Mouse (Mus musculus): Measurements from ENCODE around the gene Cdc42ep5.
"Not testable (repeated sequence)": the region's sequence is repeated elsewhere in the genome, so short reads cannot be mapped to it uniquely, and the experiment has no call there.

The Cdc42ep5 gene

DNA sequence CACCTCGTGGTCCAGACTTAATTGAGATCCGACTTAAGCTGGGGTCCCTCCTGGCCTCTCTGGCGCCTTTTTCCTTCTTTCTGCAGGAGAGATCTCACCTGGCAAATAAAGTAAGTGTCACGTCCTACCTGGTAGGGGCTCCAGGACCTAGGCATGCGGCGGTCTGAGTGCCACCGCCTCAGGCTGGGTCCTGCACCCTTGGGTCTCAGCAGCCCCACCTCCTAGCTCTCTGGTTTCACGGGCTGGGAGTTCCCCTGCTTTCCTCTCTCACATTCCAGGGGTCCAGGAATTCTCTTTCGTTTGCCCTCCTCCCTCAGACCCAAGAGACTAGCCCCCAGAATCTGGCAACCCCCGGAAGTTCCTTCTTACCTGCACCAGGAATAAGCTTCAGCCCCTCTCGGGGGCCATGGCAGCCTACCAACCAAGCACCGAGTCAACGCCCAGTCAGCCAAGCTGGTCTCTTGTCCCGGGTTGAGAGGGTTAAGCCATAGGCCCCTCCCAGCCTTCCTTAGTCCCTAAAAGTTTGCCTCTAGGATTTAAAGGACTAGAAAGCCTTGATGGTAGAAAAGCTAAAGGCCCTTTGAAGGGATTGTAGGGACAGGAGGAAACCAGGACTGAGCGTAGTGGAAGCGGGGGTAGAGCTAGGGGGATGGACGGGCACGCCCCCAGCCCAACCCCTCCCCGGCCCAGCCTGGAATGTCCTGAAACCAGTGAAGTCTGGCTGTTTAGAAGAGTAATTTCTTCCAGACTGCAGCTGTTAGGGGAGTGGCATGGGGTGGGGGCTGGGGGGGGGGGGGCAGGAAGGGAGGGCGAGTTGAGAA, at the start of gene Cdc42ep5:
TSS of gene Cdc42ep5 (minus strand) at position 771 of the 821 bp plus-strand sequence.
- no peak for DNase-seq

DNA sequence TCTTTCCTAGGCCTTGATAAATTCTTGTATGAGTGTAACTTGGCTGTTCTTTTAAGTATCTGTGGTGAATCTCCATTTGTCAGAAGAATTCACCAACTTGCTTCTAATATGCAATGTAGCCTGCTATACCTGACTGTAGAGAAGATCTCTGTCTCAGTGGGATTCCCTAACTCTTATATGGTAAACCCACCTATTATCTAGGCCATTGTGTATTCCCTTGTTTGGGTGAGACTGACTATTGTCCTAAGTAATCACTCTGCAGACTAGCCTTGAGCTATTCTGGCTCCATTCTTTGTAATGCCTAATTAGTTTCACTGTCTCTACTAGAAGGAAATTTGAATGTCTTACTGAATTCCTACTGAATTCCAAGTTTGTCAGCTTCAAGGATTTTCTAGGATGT, 48.8 kb upstream of the Cdc42ep5 start:
- not testable (repeated sequence) for DNase-seq

GRCm38 (mm10) chr7:4208626-4209025, 44.0 kb upstream of the Cdc42ep5 start:
- no peak for DNase-seq

DNA sequence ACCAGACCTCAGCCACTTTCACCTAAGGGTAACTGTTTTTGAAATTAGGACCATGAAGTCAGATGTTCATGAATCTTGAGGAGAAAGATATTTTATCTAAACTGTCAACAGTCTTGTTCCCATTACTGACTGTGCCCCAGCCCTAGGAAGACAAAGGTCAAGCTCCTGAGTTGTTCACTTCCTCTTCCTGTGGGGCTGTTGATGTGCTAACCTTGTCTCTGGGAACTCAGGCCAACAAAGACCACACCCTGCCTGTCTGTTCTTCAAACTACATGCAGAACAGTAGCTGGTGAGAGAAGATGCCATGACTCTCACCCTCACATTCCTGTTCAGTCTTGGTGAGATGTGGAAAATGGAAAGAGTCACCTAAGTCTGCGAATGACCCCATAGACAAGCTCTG, 42.5 kb upstream of the Cdc42ep5 start:
- DNase-seq, result no peak

DNA sequence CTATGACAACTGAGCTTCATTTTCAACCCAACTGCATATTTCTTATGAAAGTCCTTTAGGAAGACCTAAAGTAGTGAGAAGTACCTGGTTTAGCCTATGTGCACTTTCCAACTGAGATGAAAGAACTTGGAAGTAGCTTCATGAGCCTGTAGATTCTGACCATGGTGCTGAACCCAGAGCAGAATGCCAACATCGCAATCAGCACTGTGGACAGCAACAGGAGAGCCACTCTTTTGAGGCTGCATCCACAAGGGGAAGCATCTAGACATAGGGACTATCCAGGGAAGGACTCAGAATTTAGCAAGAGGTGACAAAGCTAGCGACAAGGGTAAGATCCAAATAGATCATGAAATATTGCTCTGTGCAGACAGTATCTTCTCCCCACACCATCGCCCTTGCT, 13.8 kb upstream of the Cdc42ep5 start:
- no peak for DNase-seq

DNA sequence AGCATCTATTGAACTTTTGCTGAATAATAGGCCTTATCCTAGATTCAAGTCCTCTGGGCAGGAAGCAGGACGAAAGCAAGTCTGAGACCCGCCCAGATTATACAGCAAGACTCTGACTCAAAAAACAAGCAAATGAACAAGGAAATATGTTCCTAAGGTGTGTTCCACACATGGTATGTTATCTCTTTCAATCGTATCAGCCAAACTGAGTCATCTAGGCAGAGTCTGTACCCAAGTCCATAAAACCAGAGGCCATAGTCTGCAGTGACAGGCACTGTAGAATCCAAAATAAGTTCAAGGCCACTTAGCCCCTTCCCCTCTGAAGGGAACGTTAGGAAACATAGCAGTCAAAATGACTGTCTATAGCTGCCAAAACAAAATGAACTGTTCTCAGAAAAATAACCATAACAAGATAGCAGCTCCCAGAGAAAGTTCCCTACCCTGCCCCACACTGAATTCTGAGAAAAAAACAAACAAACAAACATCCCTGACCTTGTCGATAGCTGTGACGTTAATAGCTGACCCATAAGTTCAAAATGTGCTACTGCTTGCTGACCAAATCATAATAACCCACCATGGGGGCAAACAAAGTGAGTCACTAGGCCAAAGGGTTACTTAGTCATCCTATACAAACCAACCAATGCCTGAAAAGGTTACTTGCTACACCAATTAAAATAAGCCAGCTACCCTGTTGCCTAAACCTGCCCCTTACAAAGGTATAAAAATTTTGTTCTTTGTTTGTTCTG, 5.7 kb upstream of the Cdc42ep5 start:
- no peak for DNase-seq

- DNase-seq, result no peak
These were observed 2.4 kb upstream of the Cdc42ep5 start for GRCm38 (mm10) chr7:4167098-4167497.

DNA sequence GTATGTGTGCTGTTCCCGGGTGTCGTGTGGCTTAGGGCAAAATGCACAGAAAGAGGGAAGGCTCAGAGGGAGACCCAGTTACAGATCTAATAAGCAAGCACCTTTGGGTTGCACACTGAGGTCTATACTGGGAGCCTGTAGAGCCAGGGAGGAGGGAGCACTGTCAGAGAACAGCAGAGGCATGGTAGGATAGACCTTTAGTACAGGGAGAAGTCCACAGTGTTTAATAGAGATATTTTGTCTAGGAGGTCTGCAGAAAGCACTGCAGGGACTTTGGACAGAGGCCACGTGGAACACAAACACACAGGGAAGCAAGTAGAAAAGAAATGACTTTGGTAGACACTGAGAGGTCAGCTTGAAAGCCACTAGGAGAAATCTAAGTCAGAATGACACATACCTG, 626 bp upstream of the Cdc42ep5 start:
- DNase-seq, result no peak

- no peak for DNase-seq
These were observed 1.0 kb downstream of the Cdc42ep5 start for GRCm38 (mm10) chr7:4163571-4164072.

GRCm38 (mm10) chr7:4161596-4161995, 3.1 kb downstream of the Cdc42ep5 start:
- DNase-seq, result not testable (repeated sequence)

DNA sequence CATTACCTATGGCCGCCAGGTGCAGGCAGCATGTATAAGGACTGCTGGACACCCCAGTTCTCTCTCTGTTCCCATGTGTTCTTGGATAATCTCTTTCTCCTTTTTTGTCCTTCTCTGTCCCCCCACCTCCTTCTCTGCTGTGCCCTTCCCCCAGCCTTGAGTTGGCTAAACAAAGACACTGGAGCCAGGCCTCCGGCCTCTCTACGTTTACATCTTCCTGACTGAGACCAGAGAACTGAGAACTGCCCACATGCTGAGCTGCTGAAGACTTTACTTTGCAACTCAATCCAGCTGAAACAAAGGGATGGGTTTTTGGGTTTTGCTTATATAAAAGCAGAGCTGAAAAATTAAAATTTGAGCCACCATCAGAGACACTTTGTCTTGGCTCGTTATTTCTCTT, 9.7 kb downstream of the Cdc42ep5 start:
- DNase-seq, result no peak

DNA sequence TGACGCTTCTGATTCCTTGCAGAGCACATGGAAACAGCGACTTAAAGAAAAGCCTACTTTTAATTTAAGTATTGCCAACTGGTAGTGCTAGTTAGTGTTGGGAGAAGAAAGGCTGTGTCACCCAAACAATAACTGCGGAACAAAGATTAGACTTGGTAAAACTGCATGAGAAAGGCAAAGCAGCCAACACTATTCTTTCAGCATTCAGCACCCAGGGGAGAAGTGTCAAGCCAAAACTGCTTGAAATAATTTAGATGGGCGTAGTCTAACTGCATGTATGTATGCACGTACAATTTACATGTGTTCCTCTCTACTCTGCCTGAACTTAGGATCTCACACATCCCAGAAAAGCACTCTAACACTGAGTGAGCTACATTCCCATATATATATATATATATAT, 10.3 kb downstream of the Cdc42ep5 start:
- no peak for DNase-seq

- DNase-seq, result no peak
These were observed 13.4 kb downstream of the Cdc42ep5 start for GRCm38 (mm10) chr7:4151241-4151640.

GRCm38 (mm10) chr7:4150811-4151221, 13.8 kb downstream of the Cdc42ep5 start:
- no peak for DNase-seq

- DNase-seq, result no peak
These were observed 14.6 kb downstream of the Cdc42ep5 start, which contains the start of gene Leng9 for GRCm38 (mm10) chr7:4150059-4150541. Leng9 (minus strand) TSS chr7:4150374.

DNA sequence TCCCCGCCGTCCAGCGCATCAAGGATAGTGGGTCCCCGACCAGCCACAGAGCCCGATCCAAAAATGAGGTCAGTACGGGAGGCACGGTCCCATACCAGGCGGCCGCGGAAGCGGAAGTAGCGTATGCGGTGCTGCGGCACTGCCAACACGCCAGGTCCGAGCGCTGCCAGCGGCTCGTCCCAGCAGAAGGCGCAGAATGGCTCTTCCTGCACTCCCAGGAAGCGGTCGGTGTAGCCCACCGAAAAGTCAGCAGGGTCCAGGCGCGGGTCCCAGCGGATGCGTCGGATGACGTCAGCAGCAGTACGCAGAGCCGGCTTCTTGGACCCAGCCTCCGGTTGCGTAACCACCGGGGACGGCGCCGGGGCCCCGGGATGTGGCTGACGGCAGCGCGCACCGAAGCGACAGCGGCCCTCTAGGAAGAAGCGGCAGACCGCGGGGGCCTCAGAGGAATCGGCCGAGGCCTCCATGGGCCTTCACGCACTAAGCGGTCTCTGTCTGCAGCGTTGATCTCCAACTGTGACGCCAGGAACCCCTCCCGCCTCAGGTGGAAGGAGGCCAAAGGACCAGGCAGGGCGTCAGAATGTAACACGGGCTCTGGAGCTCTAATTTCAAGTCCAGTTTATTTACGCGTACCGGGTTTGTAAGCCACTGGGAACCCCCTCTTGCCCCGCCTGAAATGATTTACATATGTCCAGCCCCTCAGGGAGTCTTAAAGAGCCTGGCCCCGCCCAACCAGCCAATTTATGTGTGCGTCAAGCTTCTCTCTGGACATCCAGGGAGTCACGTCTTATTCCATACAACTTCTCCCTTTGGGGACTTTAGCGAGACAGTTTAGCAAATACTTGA, 15.2 kb downstream of the Cdc42ep5 start:
- DNase-seq, result peak; percentile 88

GRCm38 (mm10) chr7:4148341-4149208, 16.1 kb downstream of the Cdc42ep5 start:
- no peak for DNase-seq

GRCm38 (mm10) chr7:4147836-4148235, 16.8 kb downstream of the Cdc42ep5 start:
- no peak for DNase-seq

DNA sequence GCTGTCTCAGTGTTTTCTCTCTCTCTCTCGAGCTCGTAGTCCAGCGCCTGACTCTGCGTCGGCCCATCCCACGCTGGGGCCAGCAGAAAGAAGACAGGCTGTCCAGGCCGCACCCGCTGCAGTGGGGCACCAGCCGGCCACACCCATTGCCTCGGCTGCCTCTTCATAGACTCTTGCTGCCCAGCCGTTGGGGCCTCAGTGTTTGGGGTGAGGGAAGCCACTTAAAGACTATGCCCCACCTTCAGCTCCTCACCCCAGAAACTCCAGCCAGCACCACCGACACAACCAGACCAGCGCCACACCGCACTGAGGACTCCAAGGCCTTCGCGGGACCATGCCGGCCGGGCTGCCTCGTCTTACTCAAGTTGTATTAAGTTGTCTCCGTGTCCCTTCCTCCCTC, 17.3 kb downstream of the Cdc42ep5 start:
- no peak for DNase-seq

GRCm38 (mm10) chr7:4146241-4147180, 18.1 kb downstream of the Cdc42ep5 start:
- no peak for DNase-seq

Data from layer of hippocampus, adult 9-11 months (tissue).